Mouse (Mus musculus): Measurements from ENCODE around the gene Ccser1.

Gene Ccser1

GRCm38 (mm10) chr6:61471371-61472152, 291.4 kb downstream of the Ccser1 start:
- DNase-seq: no peak

- no peak for DNase-seq
Measured at GRCm38 (mm10) chr6:61485336-61485735, 305.2 kb downstream of the Ccser1 start.

- DNase-seq: no peak
Measured at GRCm38 (mm10) chr6:61491979-61492821, 312.1 kb downstream of the Ccser1 start.

DNA sequence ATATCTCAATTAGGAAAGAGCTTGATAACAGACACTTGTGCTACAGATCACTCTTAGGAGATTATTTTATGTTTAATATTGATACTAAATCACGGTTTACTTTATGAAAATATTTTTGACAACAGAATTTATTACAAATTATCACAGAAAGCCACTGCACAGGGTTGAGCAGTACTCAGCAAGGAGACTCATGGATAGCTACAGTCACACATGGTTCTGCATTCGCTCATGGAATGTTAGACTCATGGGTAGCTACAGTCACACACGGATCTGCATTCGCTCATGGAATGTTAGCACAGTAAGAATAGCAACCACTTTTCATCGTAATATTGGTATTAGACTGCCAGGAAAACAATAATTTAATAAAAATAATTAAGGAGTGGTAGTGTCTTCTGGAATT, 313.3 kb downstream of the Ccser1 start:
- DNase-seq: no peak

- no peak for DNase-seq
Measured at GRCm38 (mm10) chr6:61515310-61515709, 335.2 kb downstream of the Ccser1 start.

DNA sequence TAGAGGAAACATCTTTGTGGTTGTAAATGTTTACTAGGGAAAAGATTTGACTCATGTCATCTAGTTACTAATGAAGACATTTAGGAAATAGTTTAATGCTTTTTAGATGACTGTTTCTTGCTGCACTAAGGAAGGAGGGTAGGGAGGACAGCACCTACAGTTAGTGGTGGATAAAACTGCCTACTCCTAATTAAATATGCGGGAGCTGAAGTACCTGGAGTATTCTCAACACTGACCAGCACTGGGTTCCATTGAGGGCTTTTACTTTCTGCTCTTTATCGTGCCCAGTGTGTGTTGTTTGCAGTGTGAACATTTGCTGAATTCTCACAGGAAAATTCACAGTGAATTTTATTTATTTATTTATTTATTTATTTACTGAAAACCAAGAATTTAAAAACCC, 341.5 kb downstream of the Ccser1 start:
- DNase-seq: no peak

DNA sequence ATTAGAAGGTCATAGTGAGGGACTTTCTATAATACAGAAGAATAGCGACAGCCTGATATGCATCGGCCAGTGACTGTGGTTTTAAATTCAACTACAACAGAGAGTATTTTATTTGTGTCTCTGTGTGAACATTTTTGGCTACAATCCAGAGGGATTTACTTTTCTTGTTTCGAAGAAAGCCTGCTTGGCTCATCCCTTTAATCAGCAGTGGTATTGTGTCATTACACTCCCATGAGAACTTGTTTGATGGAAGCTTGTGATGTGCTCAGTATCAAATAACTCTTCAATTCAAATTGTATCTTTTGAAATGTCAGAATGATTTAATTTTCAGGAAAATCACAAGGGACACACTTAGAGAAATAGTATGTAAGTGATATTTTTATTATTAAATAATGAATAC, 342.0 kb downstream of the Ccser1 start:
- no peak for DNase-seq

GRCm38 (mm10) chr6:61523748-61524493, 343.8 kb downstream of the Ccser1 start:
- DNase-seq: no peak

DNA sequence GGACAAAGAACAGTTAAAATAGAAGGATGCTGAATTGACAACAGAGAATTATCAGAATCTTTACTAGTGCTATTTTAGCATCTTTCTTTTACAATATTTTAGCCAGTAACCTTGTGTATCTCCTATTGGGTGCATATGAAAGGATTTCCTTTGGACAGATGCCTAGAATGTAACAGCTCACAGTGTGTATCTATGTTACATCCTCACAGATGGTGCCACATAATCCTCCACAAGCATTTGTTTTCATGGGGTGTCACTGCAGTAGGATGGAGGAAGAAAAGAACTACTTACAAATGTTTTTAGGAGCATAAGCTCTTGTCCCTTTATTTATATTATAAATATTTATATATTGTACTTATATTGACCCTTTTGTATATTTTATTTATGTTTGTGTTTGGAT, 360.6 kb downstream of the Ccser1 start:
- DNase-seq: no peak

GRCm38 (mm10) chr6:61543459-61544044, 363.4 kb downstream of the Ccser1 start:
- no peak for DNase-seq

DNA sequence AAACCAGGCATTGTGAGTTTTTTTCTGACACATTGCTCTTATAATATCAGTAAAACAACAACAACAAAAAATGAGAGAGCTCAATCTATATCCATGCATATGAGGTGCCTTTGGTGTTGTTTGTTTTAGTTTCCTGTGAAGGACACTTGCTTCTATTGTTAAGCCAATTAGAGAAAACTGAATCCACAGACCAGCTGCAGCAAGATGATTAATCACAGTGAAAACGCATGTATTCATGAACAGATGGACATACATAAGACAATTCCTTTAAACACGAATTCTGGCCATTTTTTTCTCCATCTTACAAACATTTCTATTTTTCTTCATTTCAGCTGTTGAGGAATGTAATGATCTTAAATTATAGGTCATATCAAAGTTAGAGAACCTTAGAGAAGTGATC, 387.4 kb downstream of the Ccser1 start:
- DNase-seq: no peak

GRCm38 (mm10) chr6:61567967-61568366, 387.8 kb downstream of the Ccser1 start:
- DNase-seq: no peak

DNA sequence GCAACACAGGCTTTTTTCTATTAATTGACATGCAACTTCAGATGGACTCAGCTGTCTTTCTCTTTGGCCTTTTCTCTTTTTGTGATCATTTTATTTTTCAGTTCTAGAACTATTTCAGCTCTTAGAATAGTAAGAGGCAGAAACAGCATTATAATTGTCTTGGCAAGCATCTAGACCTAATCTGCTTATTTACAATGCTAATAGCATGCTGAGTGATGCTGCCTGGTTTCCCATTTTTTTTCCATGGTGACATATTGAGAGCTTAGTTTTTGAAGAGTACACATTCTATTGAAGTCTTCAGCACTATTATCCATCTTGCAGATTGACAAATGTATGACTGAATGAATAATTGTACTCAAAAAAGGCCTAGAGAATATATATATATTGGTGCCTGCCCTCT, 401.6 kb downstream of the Ccser1 start:
- no peak for DNase-seq

DNA sequence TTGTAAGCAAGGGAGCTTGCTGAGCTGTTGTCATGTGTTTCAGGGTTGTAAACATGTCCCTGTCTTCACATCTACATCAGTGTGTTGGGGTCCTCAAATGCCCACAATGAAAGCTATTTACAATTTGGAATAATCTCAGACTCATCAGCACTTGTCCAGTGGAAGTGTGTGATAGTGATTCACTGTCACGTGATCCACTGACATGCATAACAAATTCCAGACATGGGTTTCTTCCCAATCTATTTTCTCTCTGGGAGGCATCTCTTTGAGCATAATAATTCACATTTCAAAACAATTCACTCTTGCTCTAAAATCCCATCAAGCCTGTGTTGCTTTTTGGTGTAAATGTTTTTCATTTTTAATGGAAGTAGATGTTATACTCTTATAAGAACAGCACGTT, 408.9 kb downstream of the Ccser1 start:
- DNase-seq: no peak

DNA sequence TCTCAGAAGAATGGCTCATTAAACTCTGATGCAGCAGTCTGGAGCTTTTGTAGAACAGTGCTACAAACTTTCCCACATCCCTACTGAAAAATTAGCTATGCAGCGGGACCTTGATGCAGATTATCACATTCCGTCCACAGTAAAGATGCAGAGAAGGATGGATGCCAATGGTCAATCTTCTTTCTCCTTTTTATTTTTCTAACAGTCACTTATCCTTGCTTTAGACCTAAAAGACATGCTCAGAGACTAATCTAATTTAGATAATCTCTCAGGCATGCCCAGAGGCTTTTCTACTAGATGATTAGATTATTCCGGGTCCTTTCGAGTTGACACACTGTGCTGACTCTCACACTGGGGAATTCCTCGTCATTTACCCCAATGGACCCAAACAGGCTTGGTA, 421.8 kb downstream of the Ccser1 start:
- no peak for DNase-seq

DNA sequence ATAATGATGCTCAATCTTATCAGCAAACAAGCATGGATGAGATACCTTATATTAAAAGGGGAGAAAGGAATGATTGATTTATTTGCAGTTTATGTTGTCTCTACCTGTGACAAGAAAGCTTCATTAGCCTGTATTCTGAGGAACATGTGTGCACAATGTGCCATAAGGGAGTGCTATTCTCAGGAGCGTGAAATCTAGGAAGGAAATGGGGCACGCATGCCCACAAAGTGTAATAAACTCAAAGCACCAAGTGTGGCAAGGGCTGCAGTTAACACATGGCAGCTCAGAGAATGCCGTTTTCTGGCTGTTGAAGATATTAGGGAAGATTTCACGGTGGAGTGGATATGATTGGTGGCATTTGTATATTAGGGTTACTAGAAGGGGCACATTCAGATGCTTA, 434.8 kb downstream of the Ccser1 start:
- DNase-seq: no peak

- DNase-seq: no peak
Measured at GRCm38 (mm10) chr6:61621707-61622106, 441.6 kb downstream of the Ccser1 start.

GRCm38 (mm10) chr6:61661414-61661813, 481.3 kb downstream of the Ccser1 start:
- no peak for DNase-seq

- no peak for DNase-seq
Measured at GRCm38 (mm10) chr6:61664572-61664971, 484.4 kb downstream of the Ccser1 start.

GRCm38 (mm10) chr6:61687002-61687401, 506.9 kb downstream of the Ccser1 start:
- no peak for DNase-seq

DNA sequence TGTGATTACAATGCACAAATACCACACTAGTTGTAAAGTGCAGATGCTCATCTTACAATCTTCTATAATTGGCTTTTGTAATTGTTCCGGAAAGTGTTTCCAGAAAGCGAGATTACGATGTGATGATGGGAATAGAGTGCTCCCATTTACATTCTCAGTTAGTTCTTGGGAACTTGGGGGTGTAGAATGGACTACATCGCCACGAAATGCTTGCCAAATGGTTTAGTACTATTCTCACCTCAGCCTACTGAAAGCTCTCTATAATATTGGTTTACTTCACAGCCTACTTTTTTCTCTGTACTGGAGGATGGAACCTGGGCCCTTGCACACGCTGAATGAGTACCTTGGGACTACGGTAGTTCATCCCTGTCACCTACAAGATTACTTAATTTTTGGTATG, 522.9 kb downstream of the Ccser1 start:
- no peak for DNase-seq

GRCm38 (mm10) chr6:61721220-61721619, 541.1 kb downstream of the Ccser1 start:
- DNase-seq: no peak

DNA sequence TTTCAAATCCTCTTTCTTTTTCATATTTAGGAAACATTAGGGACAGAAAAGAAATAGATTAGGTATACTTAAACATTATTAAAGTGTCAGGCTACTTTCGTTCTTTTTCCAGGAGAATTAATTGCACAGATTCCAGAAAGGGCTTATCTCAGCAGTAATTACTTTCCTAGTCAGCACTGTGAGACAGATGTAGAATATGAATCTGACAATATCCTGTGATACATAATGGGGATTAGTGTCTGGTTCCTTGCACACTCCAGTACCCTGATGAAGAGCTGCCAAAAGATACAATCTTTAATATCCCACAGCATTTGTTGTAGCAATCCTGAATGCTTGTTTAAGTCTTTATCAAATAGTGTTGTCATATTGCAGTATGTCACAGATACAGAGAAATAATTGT, 548.9 kb downstream of the Ccser1 start:
- DNase-seq: no peak
